Mouse (Mus musculus): ENCODE results near the gene Ptpn3.

DNA sequence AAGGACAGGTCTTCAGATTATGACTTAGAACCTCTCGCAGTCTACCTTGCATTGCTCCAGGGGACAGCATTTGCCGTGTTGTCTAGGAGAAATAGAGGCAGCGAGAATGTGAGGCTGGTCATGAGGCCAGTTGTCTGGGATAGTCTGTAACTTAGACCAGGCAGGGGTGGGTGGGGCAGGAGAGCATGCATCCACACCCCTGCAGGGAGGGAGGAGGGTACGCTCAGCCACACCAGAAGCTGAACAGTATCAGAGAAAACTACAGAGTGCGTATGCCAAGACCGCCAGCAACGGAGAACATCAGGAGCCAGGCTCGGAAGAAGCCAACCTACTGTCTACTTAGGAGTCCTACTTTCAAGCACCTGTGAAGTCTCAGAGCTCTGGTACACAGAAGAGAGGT, 116.2 kb downstream of the Ptpn3 start:
- no peak for TF ChIP-seq CTCF (conservative IDR thresholded peaks at IDR 0.05 in 1 of 2, IDR thresholded peaks at IDR 0.05 in 1 of 2; ENCODE audit: low read depth in 2 of 2, low read length in 2 of 2)
- no peak for TF ChIP-seq MEF2A (IDR thresholded peaks at IDR 0.05; ENCODE audit: borderline replicate concordance, low read depth, low read length)
- no peak for TF ChIP-seq USF2 (conservative IDR thresholded peaks at IDR 0.05; ENCODE audit: low read depth, low read length)
- no peak for TF ChIP-seq ZNF384 (IDR thresholded peaks at IDR 0.05; ENCODE audit: low read depth, low read length)
- TF ChIP-seq POLR2AphosphoS2 (IDR thresholded peaks at IDR 0.05; ENCODE audit: low read depth, low read length), result no peak
